Mouse (Mus musculus): Measurements from ENCODE around the gene Zxdc. TPM values are rescaled to one million over a fixed set of nuclear protein-coding genes. Genes with fewer than 3 reads are reported as not detected.

Gene Zxdc
- polyA plus RNA-seq, 1 experiment from 2014 or later: 6.4 TPM

DNA sequence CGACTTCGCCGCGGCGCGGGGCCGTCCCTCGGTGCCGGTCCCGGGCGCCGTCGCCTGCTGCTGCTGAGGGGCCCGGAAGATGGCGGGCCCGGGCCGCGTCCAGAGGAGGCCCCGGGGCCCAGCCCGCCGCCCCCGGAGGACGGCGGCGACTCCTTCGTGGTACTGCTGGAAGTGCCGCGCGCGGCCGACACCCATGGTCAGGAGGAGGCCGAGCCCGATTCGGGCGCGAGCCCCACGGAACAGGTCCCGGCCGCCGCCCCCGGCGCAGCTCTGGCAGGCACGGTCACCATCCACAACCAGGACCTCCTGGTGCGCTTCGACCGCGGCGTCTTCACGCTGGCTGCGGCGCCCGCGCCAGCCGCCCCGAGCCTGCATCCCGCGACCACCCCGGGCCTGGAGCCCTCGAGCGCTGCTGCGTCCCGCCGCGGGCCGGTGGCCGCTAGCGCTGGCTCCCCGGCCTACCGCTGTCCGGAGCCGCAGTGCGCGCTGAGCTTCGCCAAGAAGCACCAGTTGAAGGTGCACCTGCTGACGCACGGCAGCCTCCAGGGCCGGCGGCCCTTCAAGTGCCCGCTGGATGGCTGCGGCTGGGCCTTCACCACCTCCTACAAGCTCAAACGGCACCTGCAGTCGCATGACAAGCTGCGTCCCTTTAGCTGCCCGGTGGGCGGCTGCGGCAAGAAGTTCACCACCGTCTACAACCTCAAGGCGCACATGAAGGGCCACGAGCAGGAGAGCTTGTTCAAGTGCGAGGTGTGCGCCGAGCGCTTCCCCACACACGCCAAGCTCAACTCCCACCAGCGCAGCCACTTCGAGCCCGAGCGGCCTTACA, 647 bp downstream of the Zxdc start:
- Histone ChIP-seq H3K9me3 (ENCODE audit: low read length) (no peaks in the 10 kb centered on the region), H3K4me1 (ENCODE audit: insufficient read depth, low read length) (peaks cover 22% of the 10 kb centered on the region), H3K9ac (replicated peaks; ENCODE audit: low read length) (peak overlapping the region; percentile 91), H3K27me3 (ENCODE audit: insufficient read depth, low read length) (no peaks in the 10 kb centered on the region), H3K27ac (ENCODE audit: low read length) (peak overlapping the region; percentile 84), H3K4me3 (ENCODE audit: low read length) (peak overlapping the region; percentile 75), H3K36me3 (ENCODE audit: insufficient read depth, low read length) (peaks cover 21% of the 10 kb centered on the region), H3K4me2 (replicated peaks; ENCODE audit: low read depth, low read length) (peak overlapping the region; percentile 98)
- under 1% methylated on average over 86 of the region's 98 CpGs for WGBS
- ATAC-seq (ENCODE audit: low FRiP score, low TSS enrichment): peak; percentile 78

DNA sequence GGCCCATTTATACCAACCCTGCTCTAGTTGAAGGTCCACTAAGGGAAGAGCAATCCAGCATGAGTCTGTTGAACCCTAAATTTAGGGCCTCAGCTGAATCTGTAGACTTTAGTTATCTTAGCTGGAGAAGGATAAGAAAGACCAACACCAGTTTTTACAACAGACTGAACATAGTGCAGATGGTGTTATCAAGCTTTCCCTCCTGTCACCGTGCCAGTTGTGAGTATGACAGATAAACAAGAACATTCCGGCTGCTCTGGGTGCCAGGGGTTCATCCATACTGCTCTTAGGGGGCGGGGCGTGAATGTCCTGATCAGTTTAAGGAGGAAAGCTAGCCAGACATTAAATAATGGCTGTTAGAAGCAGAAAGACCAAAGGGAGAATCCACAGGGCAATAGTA, 5.4 kb downstream of the Zxdc start:
- WGBS: 92% methylated on average over 4 of the region's 4 CpGs
- Histone ChIP-seq H3K4me1 (ENCODE audit: insufficient read depth, low read length) (peaks cover 18% of the 10 kb centered on the region), H3K27ac (ENCODE audit: low read length) (no peak overlapping the region), H3K9me3 (ENCODE audit: low read length) (no peaks in the 10 kb centered on the region), H3K9ac (replicated peaks; ENCODE audit: low read length) (no peak overlapping the region), H3K4me2 (replicated peaks; ENCODE audit: low read depth, low read length) (no peak overlapping the region), H3K27me3 (ENCODE audit: insufficient read depth, low read length) (no peaks in the 10 kb centered on the region), H3K4me3 (ENCODE audit: low read length) (no peak overlapping the region), H3K36me3 (ENCODE audit: insufficient read depth, low read length) (peaks cover 54% of the 10 kb centered on the region)
- ATAC-seq (ENCODE audit: low FRiP score, low TSS enrichment): no peak

DNA sequence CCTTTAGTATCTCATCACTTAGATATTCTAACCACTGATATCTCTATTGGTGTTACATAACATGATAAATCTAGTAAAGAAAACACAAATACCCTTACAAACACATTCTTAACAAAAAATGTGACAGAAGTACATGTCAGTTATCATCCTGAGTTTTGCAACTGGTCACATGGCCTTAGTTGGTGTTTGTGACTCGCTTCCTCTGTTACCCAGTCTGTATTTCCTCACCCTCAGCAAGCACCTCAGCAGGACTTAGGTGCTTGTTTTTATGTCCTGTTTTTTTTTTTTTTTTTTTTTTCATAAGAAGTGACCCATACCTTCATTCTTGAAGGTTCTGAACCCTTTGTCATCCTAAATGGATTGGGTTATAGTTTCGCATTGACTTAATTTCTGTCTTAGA, 8.4 kb downstream of the Zxdc start:
- no peak for ATAC-seq (ENCODE audit: low FRiP score, low TSS enrichment)
- no peak overlapping the region for H3K9ac ChIP-seq (replicated peaks; ENCODE audit: low read length)
- no peak overlapping the region for H3K4me2 ChIP-seq (replicated peaks; ENCODE audit: low read depth, low read length)
- H3K27me3 ChIP-seq (ENCODE audit: insufficient read depth, low read length): no peaks in the 10 kb centered on the region
- H3K4me3 ChIP-seq (ENCODE audit: low read length): no peak overlapping the region
- WGBS: 96% methylated on average over 2 of the region's 2 CpGs
- no peak overlapping the region for H3K27ac ChIP-seq (ENCODE audit: low read length)
- H3K9me3 ChIP-seq (ENCODE audit: low read length): no peaks in the 10 kb centered on the region
- peaks cover 74% of the 10 kb centered on the region for H3K36me3 ChIP-seq (ENCODE audit: insufficient read depth, low read length)
- no peaks in the 10 kb centered on the region for H3K4me1 ChIP-seq (ENCODE audit: insufficient read depth, low read length)

DNA sequence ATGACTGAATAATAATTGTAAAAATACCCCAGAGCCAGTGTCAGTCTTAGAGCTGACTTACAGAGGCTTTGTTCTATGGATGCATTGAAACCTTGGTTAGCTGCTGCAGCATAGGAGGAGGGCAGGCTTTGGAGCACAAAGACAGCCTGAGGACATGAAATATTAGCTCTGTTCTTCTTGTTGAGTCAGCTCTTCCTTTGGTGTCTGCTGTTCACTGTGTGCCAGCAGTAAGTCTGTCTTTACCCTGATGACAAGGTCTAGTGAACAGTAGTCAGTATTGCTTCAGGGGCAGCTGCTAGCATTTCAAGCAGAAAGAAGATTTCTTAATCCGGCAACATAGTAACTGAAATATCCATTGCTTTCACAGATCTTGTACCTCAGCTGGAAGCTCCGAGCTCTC, 12.2 kb downstream of the Zxdc start:
- no peak overlapping the region for H3K27ac ChIP-seq (ENCODE audit: low read length)
- WGBS: 95% methylated on average over 2 of the region's 2 CpGs
- no peaks in the 10 kb centered on the region for H3K27me3 ChIP-seq (ENCODE audit: insufficient read depth, low read length)
- H3K4me1 ChIP-seq (ENCODE audit: insufficient read depth, low read length): no peaks in the 10 kb centered on the region
- H3K9ac ChIP-seq (replicated peaks; ENCODE audit: low read length): no peak overlapping the region
- peaks cover 67% of the 10 kb centered on the region for H3K36me3 ChIP-seq (ENCODE audit: insufficient read depth, low read length)
- no peak for ATAC-seq (ENCODE audit: low FRiP score, low TSS enrichment)
- no peak overlapping the region for H3K4me2 ChIP-seq (replicated peaks; ENCODE audit: low read depth, low read length)
- no peaks in the 10 kb centered on the region for H3K9me3 ChIP-seq (ENCODE audit: low read length)
- no peak overlapping the region for H3K4me3 ChIP-seq (ENCODE audit: low read length)

DNA sequence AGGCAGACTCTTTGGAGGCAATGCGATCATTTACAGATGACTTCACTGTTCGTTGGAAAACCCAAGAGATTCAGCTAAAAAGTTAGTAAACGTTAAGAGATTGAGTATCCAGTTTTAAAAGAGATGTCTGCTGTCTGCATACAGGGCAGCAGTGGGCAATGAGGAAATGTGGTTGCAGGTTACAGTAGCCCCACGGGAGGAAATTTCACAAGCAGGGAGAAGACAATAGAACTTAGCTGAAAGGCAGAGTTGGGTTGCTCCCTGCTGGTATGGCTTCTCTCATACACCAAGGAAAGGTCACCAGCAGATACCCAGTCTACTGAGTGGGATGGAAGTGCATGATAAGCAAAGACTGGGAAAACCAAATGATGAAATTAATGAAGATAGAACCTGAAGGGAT, 21.3 kb downstream of the Zxdc start:
- ATAC-seq (ENCODE audit: low FRiP score, low TSS enrichment): no peak
- Histone ChIP-seq H3K27me3 (ENCODE audit: insufficient read depth, low read length) (no peaks in the 10 kb centered on the region), H3K4me3 (ENCODE audit: low read length) (no peak overlapping the region), H3K9me3 (ENCODE audit: low read length) (no peaks in the 10 kb centered on the region), H3K36me3 (ENCODE audit: insufficient read depth, low read length) (peaks cover 37% of the 10 kb centered on the region), H3K4me2 (replicated peaks; ENCODE audit: low read depth, low read length) (no peak overlapping the region), H3K27ac (ENCODE audit: low read length) (no peak overlapping the region), H3K4me1 (ENCODE audit: insufficient read depth, low read length) (no peaks in the 10 kb centered on the region), H3K9ac (replicated peaks; ENCODE audit: low read length) (no peak overlapping the region)
- 87% methylated on average over 4 of the region's 4 CpGs for WGBS

DNA sequence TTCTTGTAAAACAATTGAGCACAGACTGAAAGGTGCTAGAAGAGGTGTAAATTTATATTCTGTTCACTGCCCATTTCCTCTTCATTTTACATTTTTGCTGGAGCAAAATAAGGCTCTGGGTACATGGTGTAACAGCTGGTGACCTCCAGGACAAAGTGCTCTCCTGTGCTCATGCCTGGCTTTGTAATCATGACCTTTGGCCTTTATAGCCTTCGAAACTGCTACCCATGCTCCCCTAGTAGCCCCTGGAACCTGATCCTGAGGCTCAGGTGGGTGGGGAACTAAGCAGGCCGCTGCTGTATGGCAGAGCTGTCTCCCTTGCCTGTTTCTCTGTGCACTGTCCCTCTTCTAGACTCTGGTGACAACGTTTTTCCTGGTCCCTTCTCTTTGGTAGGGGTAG, 24.7 kb downstream of the Zxdc start:
- 44% methylated on average over 3 of the region's 3 CpGs for WGBS
- ATAC-seq (ENCODE audit: low FRiP score, low TSS enrichment): no peak
- H3K4me2 ChIP-seq (replicated peaks; ENCODE audit: low read depth, low read length): no peak overlapping the region

DNA sequence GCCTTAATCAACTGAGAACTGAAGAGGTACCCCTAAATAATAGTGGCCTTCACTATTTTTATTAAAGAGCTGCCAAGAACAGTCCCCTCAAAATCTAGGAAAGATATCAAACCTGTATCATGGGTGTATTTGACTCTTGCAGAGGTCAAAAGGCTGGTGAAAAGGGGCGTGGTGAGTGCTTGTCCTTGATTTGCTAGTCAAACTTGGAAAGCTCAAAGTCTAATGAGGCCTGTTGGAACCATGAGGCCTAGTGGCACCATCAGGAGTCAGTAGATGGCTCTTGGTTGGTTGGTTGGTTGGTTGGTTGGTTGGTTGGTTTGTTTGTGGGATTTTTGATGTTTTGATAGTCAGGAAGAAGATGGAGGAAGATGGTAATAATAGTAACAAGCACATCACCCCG, 26.5 kb downstream of the Zxdc start:
- H3K4me1 ChIP-seq (ENCODE audit: insufficient read depth, low read length): no peaks in the 10 kb centered on the region
- no peak overlapping the region for H3K9ac ChIP-seq (replicated peaks; ENCODE audit: low read length)
- H3K4me3 ChIP-seq (ENCODE audit: low read length): no peak overlapping the region
- H3K27ac ChIP-seq (ENCODE audit: low read length): no peak overlapping the region
- H3K36me3 ChIP-seq (ENCODE audit: insufficient read depth, low read length): peaks cover 25% of the 10 kb centered on the region
- no peaks in the 10 kb centered on the region for H3K9me3 ChIP-seq (ENCODE audit: low read length)
- H3K4me2 ChIP-seq (replicated peaks; ENCODE audit: low read depth, low read length): no peak overlapping the region
- WGBS: 90% methylated on average over 2 of the region's 2 CpGs
- no peak for ATAC-seq (ENCODE audit: low FRiP score, low TSS enrichment)
- H3K27me3 ChIP-seq (ENCODE audit: insufficient read depth, low read length): no peaks in the 10 kb centered on the region

More for the DNA sequence above, 24.7 kb downstream of the Zxdc start:
- no peak overlapping the region for H3K27ac ChIP-seq (ENCODE audit: low read length)
- H3K27me3 ChIP-seq (ENCODE audit: insufficient read depth, low read length): no peaks in the 10 kb centered on the region
- peaks cover 26% of the 10 kb centered on the region for H3K36me3 ChIP-seq (ENCODE audit: insufficient read depth, low read length)
- H3K4me1 ChIP-seq (ENCODE audit: insufficient read depth, low read length): no peaks in the 10 kb centered on the region
- no peak overlapping the region for H3K9ac ChIP-seq (replicated peaks; ENCODE audit: low read length)
- H3K4me3 ChIP-seq (ENCODE audit: low read length): no peak overlapping the region
- H3K9me3 ChIP-seq (ENCODE audit: low read length): no peaks in the 10 kb centered on the region

DNA sequence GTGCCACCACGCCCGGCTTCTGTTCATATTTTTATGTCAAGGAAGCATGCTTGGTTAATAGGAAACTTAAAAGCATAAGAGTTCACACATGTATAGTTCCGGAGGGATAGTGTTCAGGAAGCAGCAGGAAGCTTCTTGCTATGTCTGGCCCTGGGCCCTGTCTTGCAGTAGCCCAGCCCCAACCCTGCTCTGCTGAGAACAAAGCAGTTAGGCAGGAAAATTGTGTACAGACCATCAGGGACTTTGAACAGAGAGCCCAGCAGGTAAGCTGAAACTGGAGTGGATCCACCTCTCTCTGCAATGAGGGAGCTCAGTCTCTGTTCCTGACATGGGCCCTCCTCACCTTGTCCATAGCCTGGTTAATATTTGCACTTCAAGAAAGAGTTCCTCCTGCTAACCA, 28.0 kb downstream of the Zxdc start:
- no peak overlapping the region for H3K9ac ChIP-seq (replicated peaks; ENCODE audit: low read length)
- no peaks in the 10 kb centered on the region for H3K27me3 ChIP-seq (ENCODE audit: insufficient read depth, low read length)
- no peaks in the 10 kb centered on the region for H3K9me3 ChIP-seq (ENCODE audit: low read length)
- H3K4me2 ChIP-seq (replicated peaks; ENCODE audit: low read depth, low read length): no peak overlapping the region
- H3K27ac ChIP-seq (ENCODE audit: low read length): 0 out of 2 replicates have a peak overlapping the region, but pooled peaks have one; percentile 5
- 0 out of 2 replicates have a peak, but pooled peaks have one; percentile 27 for ATAC-seq (ENCODE audit: low FRiP score, low TSS enrichment)
- H3K4me1 ChIP-seq (ENCODE audit: insufficient read depth, low read length): no peaks in the 10 kb centered on the region
- no peak overlapping the region for H3K4me3 ChIP-seq (ENCODE audit: low read length)
- WGBS: 88% methylated on average over 3 of the region's 3 CpGs
- peaks cover 32% of the 10 kb centered on the region for H3K36me3 ChIP-seq (ENCODE audit: insufficient read depth, low read length)

DNA sequence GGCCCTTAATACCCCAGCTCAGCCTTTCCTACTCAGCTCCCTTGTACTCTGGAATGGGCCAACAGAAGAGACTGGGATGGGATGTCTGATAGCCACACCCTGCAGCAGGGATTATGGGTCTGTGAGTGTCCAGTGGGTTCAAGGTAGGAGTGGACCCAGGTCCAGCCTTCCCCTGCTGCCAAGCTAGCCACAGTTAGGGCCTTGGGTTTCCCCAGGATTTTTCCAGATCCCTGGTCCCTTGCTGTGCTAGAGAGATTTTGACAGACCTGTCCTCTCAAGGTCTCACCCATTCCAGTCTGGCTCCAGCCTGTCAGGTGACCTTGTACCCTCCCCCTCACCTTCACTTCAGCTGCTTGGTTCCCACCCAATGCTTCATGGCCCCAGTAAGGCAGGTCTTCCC, 39.3 kb downstream of the Zxdc start:
- no peak for ATAC-seq (ENCODE audit: low FRiP score, low TSS enrichment)
- peaks cover 7% of the 10 kb centered on the region; the same call in 1 of the 2 replicates for H3K36me3 ChIP-seq (ENCODE audit: insufficient read depth, low read length)
- H3K4me3 ChIP-seq (ENCODE audit: low read length): no peak overlapping the region
- H3K4me2 ChIP-seq (replicated peaks; ENCODE audit: low read depth, low read length): no peak overlapping the region
- no peak overlapping the region for H3K9ac ChIP-seq (replicated peaks; ENCODE audit: low read length)
- no peaks in the 10 kb centered on the region for H3K4me1 ChIP-seq (ENCODE audit: insufficient read depth, low read length)
- no peaks in the 10 kb centered on the region for H3K27me3 ChIP-seq (ENCODE audit: insufficient read depth, low read length)
- H3K9me3 ChIP-seq (ENCODE audit: low read length): no peaks in the 10 kb centered on the region
- H3K27ac ChIP-seq (ENCODE audit: low read length): no peak overlapping the region

DNA sequence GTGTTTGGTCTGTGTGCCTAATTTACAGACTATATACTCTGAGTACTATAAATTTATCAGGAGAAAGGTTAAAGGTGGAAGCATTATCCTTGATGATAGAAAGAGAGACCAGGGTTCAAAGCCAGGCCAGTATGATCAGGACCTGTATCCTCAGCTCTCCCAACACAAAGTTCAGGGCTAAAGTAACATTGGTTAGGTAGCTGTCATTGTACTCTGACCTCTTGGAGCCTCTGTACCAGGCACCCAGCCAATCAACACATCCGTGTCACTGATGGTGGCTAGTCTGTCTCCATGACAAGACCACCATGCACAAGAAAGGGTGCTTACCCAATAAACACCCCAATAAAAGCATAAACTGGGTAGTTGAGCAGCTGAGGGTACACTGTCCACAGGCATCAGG, 41.7 kb downstream of the Zxdc start:
- Histone ChIP-seq H3K9ac (replicated peaks; ENCODE audit: low read length) (no peak overlapping the region), H3K36me3 (ENCODE audit: insufficient read depth, low read length) (no peaks in the 10 kb centered on the region), H3K4me1 (ENCODE audit: insufficient read depth, low read length) (no peaks in the 10 kb centered on the region), H3K27me3 (ENCODE audit: insufficient read depth, low read length) (no peaks in the 10 kb centered on the region), H3K27ac (ENCODE audit: low read length) (no peak overlapping the region), H3K9me3 (ENCODE audit: low read length) (no peaks in the 10 kb centered on the region), H3K4me3 (ENCODE audit: low read length) (no peak overlapping the region), H3K4me2 (replicated peaks; ENCODE audit: low read depth, low read length) (no peak overlapping the region)
- WGBS: 64% methylated on average over 1 of the region's 1 CpGs
- no peak for ATAC-seq (ENCODE audit: low FRiP score, low TSS enrichment)
